Mouse (Mus musculus): ENCODE measurements at regions not wholly inside any gene's neighbourhood (a gene's known extent, or its start where the extent isn't known, plus 50 kb on each side); places are given as distances from the start of the nearest gene placed in this dataset.

DNA sequence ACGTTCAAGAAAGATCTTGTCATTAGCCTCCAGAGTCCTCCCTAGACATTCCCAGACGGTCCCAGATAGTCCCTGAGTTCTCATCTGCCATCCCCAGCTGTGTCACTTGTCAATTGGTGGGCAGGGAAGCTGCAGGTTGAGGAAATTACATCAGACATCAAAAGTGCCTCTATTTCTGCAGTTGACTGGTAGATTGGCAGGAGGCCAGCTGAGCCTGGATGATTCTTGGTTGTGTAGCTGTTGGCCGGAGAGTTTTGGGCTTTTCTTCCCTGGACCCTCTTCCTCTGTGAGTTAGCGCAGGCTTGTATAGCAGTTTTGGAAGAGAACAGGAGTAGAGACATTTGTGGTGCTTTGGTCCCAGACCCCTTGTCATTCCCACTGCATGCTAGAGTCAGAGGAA, 283.5 kb downstream of the Uaca start:
- TF ChIP-seq CTCF (IDR thresholded peaks at IDR 0.05) = no peak
- 72% methylated on average over 4 of the region's 4 CpGs for WGBS
- H3K27me3 ChIP-seq (ENCODE audit: insufficient read depth, low read length) = no peaks in the 10 kb centered on the region
- H3K36me3 ChIP-seq (ENCODE audit: insufficient read depth, low read length) = no peaks in the 10 kb centered on the region
- H3K4me1 ChIP-seq (ENCODE audit: insufficient read depth, low read length) = 0 out of 2 replicates have a peak, but pooled peaks cover 4% of the 10 kb centered on the region
- H3K4me3 ChIP-seq (ENCODE audit: low read depth, low read length) = no peak overlapping the region
- no peak for ATAC-seq (ENCODE audit: low FRiP score)
- no peak overlapping the region for H3K9ac ChIP-seq (replicated peaks; ENCODE audit: low read length, poor library complexity, severe bottlenecking)
- no peak for DNase-seq (ENCODE audit: low spot score)
- no peak overlapping the region for H3K27ac ChIP-seq (ENCODE audit: low read depth, low read length)
- no peak overlapping the region for H3K4me2 ChIP-seq (ENCODE audit: low read depth, low read length, poor library complexity, severe bottlenecking)
- no peaks in the 10 kb centered on the region for H3K9me3 ChIP-seq (ENCODE audit: low read length)

DNA sequence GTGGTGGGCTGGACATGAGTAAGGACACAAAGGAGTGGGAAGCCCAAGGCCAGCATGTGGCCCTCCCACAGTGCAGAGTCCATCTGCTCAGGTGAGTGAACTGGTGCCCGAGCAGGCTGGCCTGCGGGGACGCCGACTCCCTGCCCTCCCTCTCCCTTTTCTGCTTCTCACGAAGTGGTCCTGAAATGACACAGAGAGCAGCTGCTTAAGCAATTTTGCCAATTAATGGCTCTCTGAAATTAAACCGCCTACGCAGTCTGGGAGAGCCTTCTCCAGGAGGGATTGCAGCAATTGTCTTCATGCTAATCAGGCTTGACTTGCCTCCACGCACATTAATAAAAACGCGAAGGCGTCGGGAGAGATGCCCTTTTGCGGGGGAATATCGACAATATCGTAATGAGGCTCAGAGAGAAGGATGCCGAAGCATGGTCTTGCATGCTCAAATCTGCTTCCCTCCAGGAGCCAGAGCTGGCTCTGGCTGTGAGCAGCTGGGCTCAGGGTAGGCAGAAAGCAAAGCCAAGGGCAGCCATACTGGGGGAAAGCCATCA, 287.2 kb downstream of the Uaca start:
- H3K9me3 ChIP-seq (ENCODE audit: low read length) = no peaks in the 10 kb centered on the region
- TF ChIP-seq CTCF (IDR thresholded peaks at IDR 0.05) = no peak
- no peak overlapping the region for H3K4me3 ChIP-seq (ENCODE audit: low read depth, low read length)
- no peaks in the 10 kb centered on the region for H3K36me3 ChIP-seq (ENCODE audit: insufficient read depth, low read length)
- ATAC-seq (ENCODE audit: low FRiP score) (no peak), DNase-seq (ENCODE audit: low spot score) (peak; percentile 77)
- 15% methylated on average over 16 of the region's 16 CpGs for WGBS
- 0 out of 2 replicates have a peak overlapping the region, but pooled peaks have one; percentile 14 for H3K27ac ChIP-seq (ENCODE audit: low read depth, low read length)
- H3K27me3 ChIP-seq (ENCODE audit: insufficient read depth, low read length) = no peaks in the 10 kb centered on the region
- H3K9ac ChIP-seq (replicated peaks; ENCODE audit: low read length, poor library complexity, severe bottlenecking) = no peak overlapping the region
- H3K4me2 ChIP-seq (ENCODE audit: low read depth, low read length, poor library complexity, severe bottlenecking) = no peak overlapping the region
- H3K4me1 ChIP-seq (ENCODE audit: insufficient read depth, low read length) = 0 out of 2 replicates have a peak, but pooled peaks cover 4% of the 10 kb centered on the region

DNA sequence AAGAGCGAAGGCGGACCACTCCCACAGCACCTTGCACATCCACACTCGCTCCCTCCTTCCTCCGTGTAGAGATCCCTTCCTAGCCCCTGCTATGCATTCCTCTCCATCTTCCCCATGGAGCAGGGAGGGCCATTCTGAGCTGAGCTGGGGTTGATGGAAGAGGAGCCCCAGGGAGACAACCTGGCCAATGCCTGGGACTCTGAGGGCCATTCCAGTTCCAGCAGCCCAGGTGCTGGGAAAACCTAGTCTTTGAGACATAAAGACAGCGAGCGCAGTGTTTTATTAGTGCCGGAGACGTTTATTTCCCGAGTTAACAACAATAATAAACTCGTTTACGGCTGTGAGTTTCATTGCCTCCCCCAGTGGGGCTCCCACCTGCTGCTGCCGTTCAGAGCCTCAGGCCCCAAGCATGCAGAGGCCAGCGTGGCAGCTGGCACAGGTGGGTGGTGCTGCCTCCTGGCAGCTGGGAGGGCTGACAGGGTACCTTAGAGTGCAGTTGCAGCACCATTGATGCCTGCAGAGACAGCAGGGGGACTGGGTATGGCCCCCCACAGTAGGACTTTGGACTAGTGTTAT, 287.4 kb upstream of the Tle3 start:
- Histone ChIP-seq H3K27ac (ENCODE audit: low read depth, low read length) (no peak overlapping the region), H3K4me1 (ENCODE audit: insufficient read depth, low read length) (0 out of 2 replicates have a peak, but pooled peaks cover 4% of the 10 kb centered on the region), H3K9me3 (ENCODE audit: low read length) (no peaks in the 10 kb centered on the region), H3K4me2 (ENCODE audit: low read depth, low read length, poor library complexity, severe bottlenecking) (no peak overlapping the region), H3K4me3 (ENCODE audit: low read depth, low read length) (no peak overlapping the region), H3K27me3 (ENCODE audit: insufficient read depth, low read length) (no peaks in the 10 kb centered on the region), H3K9ac (replicated peaks; ENCODE audit: low read length, poor library complexity, severe bottlenecking) (no peak overlapping the region), H3K36me3 (ENCODE audit: insufficient read depth, low read length) (no peaks in the 10 kb centered on the region)
- 69% methylated on average over 13 of the region's 13 CpGs for WGBS
- ATAC-seq (ENCODE audit: low FRiP score) = no peak
- no peak for TF ChIP-seq CTCF (IDR thresholded peaks at IDR 0.05)
- DNase-seq (ENCODE audit: low spot score) = no peak

DNA sequence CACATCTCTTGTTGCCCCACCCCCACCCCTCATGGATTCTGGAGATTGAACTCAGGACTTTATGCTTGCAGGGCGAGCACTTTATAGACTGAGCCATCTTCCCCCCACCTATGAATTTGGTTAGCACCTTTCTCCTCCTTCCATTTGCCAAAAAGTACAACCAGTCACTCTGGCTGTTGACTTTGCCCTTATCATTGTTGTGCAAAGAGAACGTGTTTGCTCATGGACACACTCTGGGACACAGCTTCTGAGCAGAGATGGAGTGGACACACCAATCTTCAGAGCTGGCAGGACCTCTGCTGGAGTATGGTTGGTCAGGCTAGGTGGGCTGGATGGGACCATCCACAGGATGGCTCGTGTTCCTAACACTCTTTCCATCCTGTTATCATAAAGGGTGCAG, 285.1 kb upstream of the Tle3 start:
- no peak for TF ChIP-seq CTCF (IDR thresholded peaks at IDR 0.05)
- WGBS = 92% methylated on average over 3 of the region's 3 CpGs
- H3K9ac ChIP-seq (replicated peaks; ENCODE audit: low read length, poor library complexity, severe bottlenecking) = no peak overlapping the region
- H3K27me3 ChIP-seq (ENCODE audit: insufficient read depth, low read length) = no peaks in the 10 kb centered on the region
- H3K4me3 ChIP-seq (ENCODE audit: low read depth, low read length) = no peak overlapping the region
- H3K4me1 ChIP-seq (ENCODE audit: insufficient read depth, low read length) = no peaks in the 10 kb centered on the region
- no peak overlapping the region for H3K4me2 ChIP-seq (ENCODE audit: low read depth, low read length, poor library complexity, severe bottlenecking)
- ATAC-seq (ENCODE audit: low FRiP score) (no peak), DNase-seq (ENCODE audit: low spot score) (no peak)
- H3K36me3 ChIP-seq (ENCODE audit: insufficient read depth, low read length) = no peaks in the 10 kb centered on the region
- H3K27ac ChIP-seq (ENCODE audit: low read depth, low read length) = no peak overlapping the region
- H3K9me3 ChIP-seq (ENCODE audit: low read length) = no peaks in the 10 kb centered on the region

DNA sequence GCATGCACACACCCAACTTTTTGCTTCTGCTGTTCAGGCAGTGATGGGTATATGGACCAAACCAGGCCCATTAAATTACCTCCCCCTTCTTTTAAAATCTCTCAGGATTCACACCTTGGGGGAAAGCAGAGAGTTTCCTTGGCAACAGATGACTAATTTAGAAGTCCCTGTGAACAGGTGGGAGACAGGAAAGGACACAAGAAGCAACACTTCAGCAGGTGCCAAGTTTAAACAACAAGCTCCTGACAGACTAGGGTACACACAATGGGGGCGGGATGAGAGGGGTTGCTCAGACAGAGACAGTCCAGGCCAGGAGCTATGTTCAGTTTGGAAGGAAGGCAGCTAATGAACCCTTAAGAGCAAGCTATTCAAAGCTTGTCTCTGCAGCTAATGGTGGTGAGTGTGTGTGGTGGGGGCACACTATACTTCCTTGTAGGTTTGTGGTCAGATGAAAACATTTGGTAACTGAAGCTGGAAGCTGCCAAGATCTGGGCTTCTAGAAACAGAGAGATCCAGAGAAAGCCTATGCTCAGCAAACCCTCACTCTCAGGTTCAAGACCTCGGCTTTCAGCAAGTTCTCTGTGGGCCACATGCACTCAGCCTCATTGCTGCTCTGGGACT, 283.0 kb upstream of the Tle3 start:
- WGBS = 88% methylated on average over 2 of the region's 2 CpGs
- Histone ChIP-seq H3K36me3 (ENCODE audit: insufficient read depth, low read length) (no peaks in the 10 kb centered on the region), H3K9me3 (ENCODE audit: low read length) (no peaks in the 10 kb centered on the region), H3K9ac (replicated peaks; ENCODE audit: low read length, poor library complexity, severe bottlenecking) (no peak overlapping the region), H3K27ac (ENCODE audit: low read depth, low read length) (no peak overlapping the region), H3K27me3 (ENCODE audit: insufficient read depth, low read length) (no peaks in the 10 kb centered on the region), H3K4me2 (ENCODE audit: low read depth, low read length, poor library complexity, severe bottlenecking) (no peak overlapping the region), H3K4me3 (ENCODE audit: low read depth, low read length) (no peak overlapping the region), H3K4me1 (ENCODE audit: insufficient read depth, low read length) (no peaks in the 10 kb centered on the region)
- no peak for TF ChIP-seq CTCF (IDR thresholded peaks at IDR 0.05)
- ATAC-seq (ENCODE audit: low FRiP score) (no peak), DNase-seq (ENCODE audit: low spot score) (no peak)

DNA sequence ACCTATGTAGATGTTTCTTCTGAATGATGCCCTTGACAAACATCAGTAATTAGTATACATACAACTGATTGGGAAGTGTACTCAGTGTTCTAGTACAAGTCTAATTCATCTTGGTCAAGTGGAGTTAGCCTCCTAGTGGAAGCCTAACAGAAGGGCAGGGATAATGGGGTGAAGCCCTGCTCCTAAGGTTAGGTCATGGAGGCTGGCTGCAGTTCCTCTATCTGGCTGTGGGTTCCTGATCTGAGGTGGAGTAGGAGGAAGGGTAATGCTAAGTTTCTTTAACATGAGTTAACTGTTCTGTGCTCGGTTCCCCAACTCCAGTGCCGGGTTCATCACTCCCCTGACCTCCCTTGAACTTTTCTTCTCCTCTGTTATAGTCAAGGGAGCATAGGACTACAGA, 281.1 kb upstream of the Tle3 start:
- TF ChIP-seq CTCF (IDR thresholded peaks at IDR 0.05) = no peak
- Histone ChIP-seq H3K27ac (ENCODE audit: low read depth, low read length) (no peak overlapping the region), H3K4me2 (ENCODE audit: low read depth, low read length, poor library complexity, severe bottlenecking) (no peak overlapping the region), H3K36me3 (ENCODE audit: insufficient read depth, low read length) (no peaks in the 10 kb centered on the region), H3K27me3 (ENCODE audit: insufficient read depth, low read length) (no peaks in the 10 kb centered on the region), H3K9ac (replicated peaks; ENCODE audit: low read length, poor library complexity, severe bottlenecking) (no peak overlapping the region), H3K4me3 (ENCODE audit: low read depth, low read length) (no peak overlapping the region), H3K9me3 (ENCODE audit: low read length) (no peaks in the 10 kb centered on the region), H3K4me1 (ENCODE audit: insufficient read depth, low read length) (no peaks in the 10 kb centered on the region)
- no peak for DNase-seq (ENCODE audit: low spot score)
- 91% methylated on average over 2 of the region's 2 CpGs for WGBS
- no peak for ATAC-seq (ENCODE audit: low FRiP score)
